Mouse (Mus musculus) liver, embryonic 13.5 days (tissue): ENCODE measurements around the gene AC124502.3. TPM values are rescaled to one million over a fixed set of nuclear protein-coding genes. Genes with fewer than 3 reads are reported as not detected.

Source experiments
- ATAC-seq: fragments of 200-750 bp; cut with Nextera tagmentation; 2 replicates; pipeline ENCODE4 v1.8.0; 2017; ENCODE audit warnings: low read depth, mild to moderate bottlenecking, moderate number of reproducible peaks, moderate library complexity
- DNase-seq: peaks from one replicate; pipeline ENCODE4 v3.0.0; 2022
- H3K27ac ChIP-seq: fragments of 300-500 bp; sonication (generic); 2 replicates; pipeline ENCODE4 v1.5.1; 2015; ENCODE audit warnings: moderate library complexity, mild to moderate bottlenecking, inconsistent platforms
- H3K27me3 ChIP-seq: fragments of 300-500 bp; sonication (generic); 2 replicates; pipeline ENCODE4 v1.6.1; 2015; ENCODE audit warnings: mild to moderate bottlenecking, inconsistent platforms
- H3K36me3 ChIP-seq: fragments of 300-500 bp; sonication (generic); 2 replicates; pipeline ENCODE4 v1.6.1; 2015; ENCODE audit warnings: mild to moderate bottlenecking, inconsistent platforms
- H3K4me1 ChIP-seq: fragments of 300-500 bp; sonication (generic); replicated peaks from 2 replicates; pipeline ENCODE4 v1.6.1; 2015; ENCODE audit warnings: inconsistent platforms
- H3K4me2 ChIP-seq: fragments of 300-500 bp; sonication (generic); 2 replicates; pipeline ENCODE4 v1.6.1; 2015; ENCODE audit warnings: inconsistent platforms, mild to moderate bottlenecking, moderate library complexity
- H3K4me3 ChIP-seq: fragments of 300-500 bp; sonication (generic); replicated peaks from 2 replicates; pipeline ENCODE4 v1.5.1; 2015; ENCODE audit warnings: mild to moderate bottlenecking, inconsistent platforms
- H3K9ac ChIP-seq: fragments of 300-500 bp; sonication (generic); 2 replicates; pipeline ENCODE4 v1.6.1; 2015; ENCODE audit warnings: mild to moderate bottlenecking, inconsistent platforms
- H3K9me3 ChIP-seq: fragments of 300-500 bp; sonication (generic); replicated peaks from 2 replicates; pipeline ENCODE4 v1.6.1; 2016; ENCODE audit warnings: inconsistent platforms
- WGBS: fragments of 180-500 bp; shearing (Covaris S2); methylation state at CpG from one replicate; pipeline ENCODE4 v1.1.7; 2015; ENCODE audit not compliant: insufficient replicate concordance; 5-methylcytosine and 5-hydroxymethylcytosine counted together
- polyA plus RNA-seq: library from polyadenylated mRNA; unstranded; fragments of >200 nt; fragmentation: Nextera tagmentation; extraction: Ambion mirVana; gene quantifications from 2 replicates; pipeline ENCODE4 v1.2.1, GENCODE M21; 2015

The AC124502.3 gene
- polyA plus RNA-seq, 1 experiment from 2014 or later, result 0.70 TPM

- WGBS, result 13% methylated on average over 17 of the region's 17 CpGs
- peak overlapping the region; percentile 27; the same call in 1 of the 2 replicates for H3K4me2 ChIP-seq
- DNase-seq, result no peak
- ATAC-seq, result no peak
- peaks cover 36% of the 10 kb centered on the region for H3K36me3 ChIP-seq
- H3K4me1 ChIP-seq, result peaks cover 9% of the 10 kb centered on the region
- H3K9me3 ChIP-seq, result no peaks in the 10 kb centered on the region
- no peak overlapping the region for H3K9ac ChIP-seq
- peaks cover 53% of the 10 kb centered on the region for H3K27me3 ChIP-seq
- no peak overlapping the region for H3K27ac ChIP-seq
- H3K4me3 ChIP-seq, result peak overlapping the region; percentile 20
These were observed 12.3 kb downstream of the AC124502.3 start for GRCm38 (mm10) chr19:5051031-5051430.

DNA sequence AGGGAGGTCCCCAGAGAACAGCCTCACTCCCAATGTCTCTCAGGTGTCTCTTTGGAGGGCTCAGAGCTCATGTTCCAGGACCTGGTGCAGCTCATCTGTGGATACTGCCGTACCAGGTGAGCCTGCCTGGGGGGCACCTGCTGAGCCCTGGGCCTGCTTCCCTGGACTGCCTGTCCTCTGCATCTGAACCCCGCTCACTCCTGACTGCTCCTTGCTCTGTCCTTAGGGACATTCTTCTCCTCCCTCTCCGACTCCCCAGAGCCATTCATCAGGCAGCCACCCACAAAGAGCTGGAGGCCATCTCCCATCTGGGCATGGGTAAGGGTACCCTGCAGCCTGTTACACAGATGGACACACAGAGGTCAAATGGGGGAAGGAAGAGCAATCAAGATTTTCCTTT lies 12.8 kb downstream of the AC124502.3 start:
- ATAC-seq (no peak), DNase-seq (no peak)
- H3K9me3 ChIP-seq, result no peaks in the 10 kb centered on the region
- peak overlapping the region; percentile 27; the same call in 1 of the 2 replicates for H3K4me2 ChIP-seq
- H3K4me1 ChIP-seq, result peaks cover 12% of the 10 kb centered on the region
- no peak overlapping the region for H3K27ac ChIP-seq
- H3K27me3 ChIP-seq, result peaks cover 53% of the 10 kb centered on the region
- peaks cover 31% of the 10 kb centered on the region for H3K36me3 ChIP-seq
- H3K4me3 ChIP-seq, result no peak overlapping the region
- WGBS, result 54% methylated on average over 3 of the region's 3 CpGs
- H3K9ac ChIP-seq, result no peak overlapping the region

DNA sequence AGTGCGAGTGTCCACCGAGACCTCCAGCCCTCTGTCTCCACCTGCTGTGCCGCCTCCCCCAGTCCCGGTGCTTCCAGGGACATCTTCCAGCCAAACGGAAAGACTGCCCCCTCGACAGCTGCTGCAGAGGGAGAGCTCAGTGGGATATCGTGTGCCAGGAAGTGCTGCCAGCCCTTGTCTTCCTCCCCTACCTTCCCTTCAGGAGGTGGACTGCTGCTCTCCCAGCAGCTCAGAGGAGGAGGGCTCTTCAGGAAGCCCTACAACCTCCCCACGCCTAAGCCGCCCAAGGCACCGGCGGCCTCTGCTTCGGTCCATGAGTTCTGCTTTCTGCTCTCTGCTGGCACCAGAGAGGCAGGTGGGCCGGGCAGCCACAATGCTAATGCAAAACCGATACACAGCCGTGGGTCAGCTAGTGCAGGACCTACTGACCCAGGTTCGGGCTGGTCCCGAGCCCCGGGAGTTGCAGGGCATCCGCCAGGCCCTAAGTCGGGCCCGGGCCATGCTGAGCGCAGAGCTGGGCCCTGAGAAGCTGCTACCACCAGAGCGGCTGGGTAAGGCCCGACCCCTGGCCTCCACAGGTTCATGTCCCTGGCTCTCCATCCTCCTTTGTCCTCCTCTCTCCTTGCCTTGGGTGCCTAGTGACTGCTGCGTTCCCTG lies 13.6 kb downstream of the AC124502.3 start:
- 38% methylated on average over 25 of the region's 25 CpGs for WGBS
- peaks cover 18% of the 10 kb centered on the region for H3K4me1 ChIP-seq
- H3K9me3 ChIP-seq, result no peaks in the 10 kb centered on the region
- H3K36me3 ChIP-seq, result peaks cover 23% of the 10 kb centered on the region
- ATAC-seq (no peak), DNase-seq (no peak)
- no peak overlapping the region for H3K4me2 ChIP-seq
- H3K27me3 ChIP-seq, result peaks cover 53% of the 10 kb centered on the region
- no peak overlapping the region for H3K4me3 ChIP-seq
- H3K27ac ChIP-seq, result no peak overlapping the region
- H3K9ac ChIP-seq, result no peak overlapping the region

DNA sequence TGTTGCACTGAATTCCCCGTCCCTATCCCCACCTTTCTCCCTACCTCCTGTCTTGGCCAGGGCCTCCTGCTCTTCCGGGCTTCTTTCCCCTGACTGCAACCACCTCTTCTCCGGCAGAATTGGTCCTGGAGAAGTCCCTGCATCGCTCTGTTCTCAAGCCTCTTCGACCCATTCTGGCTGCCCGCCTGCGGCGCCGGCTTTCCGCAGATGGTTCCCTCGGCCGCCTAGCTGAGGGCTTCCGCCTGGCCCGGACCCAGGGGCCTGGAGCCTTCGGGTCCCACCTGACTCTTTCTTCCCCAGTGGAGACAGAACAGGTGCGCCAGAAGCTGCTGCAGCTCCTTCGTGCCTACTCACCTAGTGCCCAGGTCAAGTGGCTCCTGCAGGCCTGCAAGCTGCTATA lies 14.2 kb downstream of the AC124502.3 start:
- Histone ChIP-seq H3K9ac (no peak overlapping the region), H3K4me2 (no peak overlapping the region), H3K4me3 (no peak overlapping the region), H3K27me3 (peaks cover 53% of the 10 kb centered on the region), H3K4me1 (peaks cover 23% of the 10 kb centered on the region), H3K36me3 (peaks cover 18% of the 10 kb centered on the region), H3K27ac (no peak overlapping the region), H3K9me3 (no peaks in the 10 kb centered on the region)
- DNase-seq (no peak), ATAC-seq (no peak)
- WGBS, result 71% methylated on average over 17 of the region's 17 CpGs

DNA sequence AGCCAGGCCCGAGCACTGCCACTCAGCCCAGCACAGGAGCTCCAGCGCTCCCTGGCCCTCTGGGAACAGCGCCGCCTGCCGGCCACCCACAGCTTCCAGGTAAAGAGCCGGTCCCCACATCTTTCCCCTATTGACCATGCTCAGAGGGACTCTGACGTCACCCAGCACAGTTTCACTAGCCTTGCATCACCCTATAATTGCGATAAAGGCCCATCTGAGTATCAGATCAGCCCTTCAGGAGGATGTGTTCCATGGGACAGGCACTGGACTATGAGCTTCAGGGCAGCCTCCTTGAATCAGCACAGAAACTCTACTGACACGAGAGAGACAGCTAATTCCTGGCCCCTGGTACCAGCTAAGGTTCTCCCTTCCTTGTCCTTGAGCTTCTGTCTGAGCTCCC lies 15.2 kb downstream of the AC124502.3 start:
- H3K27me3 ChIP-seq, result peaks cover 53% of the 10 kb centered on the region
- WGBS, result 29% methylated on average over 9 of the region's 9 CpGs
- no peak overlapping the region for H3K27ac ChIP-seq
- peaks cover 33% of the 10 kb centered on the region for H3K4me1 ChIP-seq
- H3K9me3 ChIP-seq, result no peaks in the 10 kb centered on the region
- H3K36me3 ChIP-seq, result peaks cover 7% of the 10 kb centered on the region
- H3K9ac ChIP-seq, result no peak overlapping the region
- 0 out of 2 replicates have a peak, but pooled peaks have one; percentile 22 for ATAC-seq
- no peak overlapping the region for H3K4me2 ChIP-seq
- no peak overlapping the region for H3K4me3 ChIP-seq
- peak; percentile 52 for DNase-seq

DNA sequence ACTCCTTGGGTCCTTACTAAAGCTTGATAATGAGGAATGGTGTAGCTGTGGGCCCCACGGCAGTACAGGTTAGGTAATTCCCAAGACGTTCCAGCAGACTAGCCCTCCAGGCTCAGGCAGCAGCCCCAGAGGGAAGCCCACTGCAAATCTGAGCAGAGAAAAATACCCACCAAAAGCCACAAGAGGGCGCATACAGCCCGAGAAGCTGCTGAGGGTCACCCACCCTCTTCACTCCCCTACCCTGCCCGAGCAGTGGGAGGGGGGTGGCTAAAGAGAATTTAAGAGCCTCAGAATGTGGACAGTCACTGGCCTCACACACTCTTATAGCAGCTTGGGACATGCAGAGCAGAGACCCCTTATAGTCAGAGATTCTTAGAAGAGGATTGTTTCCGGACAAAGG lies 17.6 kb downstream of the AC124502.3 start:
- H3K36me3 ChIP-seq, result no peaks in the 10 kb centered on the region
- 13% methylated on average over 6 of the region's 6 CpGs for WGBS
- H3K4me1 ChIP-seq, result peaks cover 48% of the 10 kb centered on the region
- no peak for DNase-seq
- peaks cover 43% of the 10 kb centered on the region for H3K27me3 ChIP-seq
- H3K9ac ChIP-seq, result no peak overlapping the region
- ATAC-seq, result no peak
- no peak overlapping the region for H3K4me3 ChIP-seq
- H3K4me2 ChIP-seq, result no peak overlapping the region
- H3K9me3 ChIP-seq, result no peaks in the 10 kb centered on the region
- no peak overlapping the region for H3K27ac ChIP-seq

DNA sequence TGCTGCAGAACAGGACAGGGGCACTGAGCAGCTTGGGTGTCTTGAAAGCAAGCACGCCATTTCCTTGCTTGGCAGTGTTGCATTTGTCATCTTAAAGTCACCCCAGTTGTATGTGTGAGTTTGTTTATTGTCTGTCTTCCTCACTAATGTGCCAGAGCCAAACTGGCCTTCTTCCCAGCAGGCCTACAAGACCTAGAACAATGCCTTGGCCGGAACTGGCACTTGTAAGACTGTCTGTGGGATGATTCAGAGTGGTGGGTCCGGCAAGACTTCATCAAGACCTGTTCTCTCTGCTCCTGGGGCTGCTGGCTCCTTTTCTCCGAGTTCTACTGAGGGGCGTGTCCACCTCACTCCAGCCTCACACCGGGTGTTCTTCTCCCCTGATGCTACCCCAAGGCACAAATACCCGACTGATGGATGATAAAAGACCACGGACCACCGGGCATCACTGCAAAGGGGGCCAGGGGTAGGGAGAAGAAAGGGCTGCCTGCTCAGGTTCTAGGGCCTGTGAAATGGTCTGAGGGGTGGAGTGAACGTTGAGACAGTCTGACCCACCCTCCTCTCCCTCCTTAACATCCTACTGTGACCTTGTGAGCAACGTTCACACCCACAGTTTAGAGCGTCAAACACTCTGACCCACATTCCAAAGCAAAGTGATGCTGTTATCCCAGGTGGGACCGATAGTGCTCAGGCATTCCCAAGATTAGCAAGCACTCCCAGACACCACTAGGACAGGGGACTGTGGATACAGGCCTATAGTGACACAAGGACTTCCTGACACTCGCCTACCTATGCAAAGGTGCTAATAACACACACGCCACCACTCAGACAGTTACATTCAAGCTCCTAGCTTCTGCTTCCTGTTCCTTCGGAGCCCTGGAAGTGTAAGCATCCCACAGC lies 19.4 kb downstream of the AC124502.3 start:
- peaks cover 24% of the 10 kb centered on the region for H3K27me3 ChIP-seq
- no peak overlapping the region for H3K9ac ChIP-seq
- no peak for DNase-seq
- no peak for ATAC-seq
- no peaks in the 10 kb centered on the region for H3K36me3 ChIP-seq
- WGBS, result 27% methylated on average over 16 of the region's 16 CpGs
- no peaks in the 10 kb centered on the region for H3K9me3 ChIP-seq
- peaks cover 50% of the 10 kb centered on the region for H3K4me1 ChIP-seq
- H3K4me2 ChIP-seq, result no peak overlapping the region
- H3K4me3 ChIP-seq, result no peak overlapping the region
- H3K27ac ChIP-seq, result 0 out of 2 replicates have a peak overlapping the region, but pooled peaks have one; percentile 12

GRCm38 (mm10) chr19:5058801-5059771 lies 20.4 kb downstream of the AC124502.3 start:
- peaks cover 50% of the 10 kb centered on the region for H3K4me1 ChIP-seq

DNA sequence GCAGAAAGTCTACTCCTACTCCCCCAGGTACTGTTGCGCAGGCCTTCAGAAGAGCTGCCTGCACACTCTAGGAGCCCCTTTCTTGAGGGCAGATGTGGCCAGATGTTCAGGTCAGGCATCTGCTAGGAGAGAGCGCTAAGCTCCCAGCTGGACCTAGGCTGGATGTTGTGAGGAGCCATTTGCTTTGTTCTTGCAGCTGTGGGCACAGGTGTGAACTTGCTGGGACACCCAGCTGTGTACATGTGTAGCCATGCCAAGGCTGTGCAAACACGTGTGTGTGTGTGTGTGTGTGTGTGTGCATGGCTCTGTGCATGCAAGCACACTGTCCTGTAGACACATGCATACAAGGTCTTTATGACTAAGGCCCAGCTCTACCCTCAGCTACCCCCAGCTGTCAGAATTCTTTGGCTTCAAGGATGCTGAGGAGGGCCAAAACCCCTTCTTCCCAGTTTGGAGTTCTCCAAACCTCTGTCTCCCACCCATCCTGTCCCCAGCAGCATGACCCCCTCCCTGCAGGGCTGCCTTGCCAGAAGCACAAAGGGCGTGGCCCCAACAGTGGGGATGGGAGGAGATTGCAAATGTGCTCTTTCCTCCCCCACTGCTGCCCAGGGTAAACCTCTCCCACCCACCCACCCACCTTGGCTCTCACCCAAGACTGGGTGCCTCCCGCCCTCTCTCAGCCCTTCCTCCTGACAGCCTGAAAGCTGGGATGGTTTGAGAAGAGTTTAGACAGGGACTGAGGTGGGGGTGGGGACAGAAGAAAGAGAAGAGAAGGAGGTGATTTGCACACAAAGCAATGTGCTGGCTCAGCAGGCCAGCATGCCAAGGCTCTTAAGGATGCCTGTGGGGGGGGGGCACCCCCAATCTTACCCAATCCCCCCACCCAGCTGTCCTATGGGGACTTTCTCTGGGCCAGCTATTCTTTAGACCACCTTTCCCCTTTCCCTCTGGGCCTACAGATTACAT lies 22.0 kb downstream of the AC124502.3 start:
- peaks cover 4% of the 10 kb centered on the region for H3K27me3 ChIP-seq
- no peak overlapping the region; the same call in 1 of the 2 replicates for H3K9ac ChIP-seq
- WGBS, result 37% methylated on average over 5 of the region's 5 CpGs
- no peak overlapping the region for H3K4me2 ChIP-seq
- DNase-seq (no peak), ATAC-seq (no peak)
- no peak overlapping the region for H3K27ac ChIP-seq
- no peak overlapping the region for H3K4me3 ChIP-seq
- H3K9me3 ChIP-seq, result no peaks in the 10 kb centered on the region
- H3K4me1 ChIP-seq, result peaks cover 59% of the 10 kb centered on the region
- H3K36me3 ChIP-seq, result no peaks in the 10 kb centered on the region

More at GRCm38 (mm10) chr19:5058801-5059771, 20.4 kb downstream of the AC124502.3 start:
- H3K4me2 ChIP-seq, result no peak overlapping the region
- ATAC-seq (peak; percentile 57), DNase-seq (no peak)
- peak overlapping the region; percentile 29; the same call in 1 of the 2 replicates for H3K27ac ChIP-seq
- no peak overlapping the region for H3K9ac ChIP-seq
- peaks cover 16% of the 10 kb centered on the region for H3K27me3 ChIP-seq
- WGBS, result 16% methylated on average over 10 of the region's 10 CpGs
- H3K4me3 ChIP-seq, result no peak overlapping the region
- no peaks in the 10 kb centered on the region for H3K9me3 ChIP-seq
- no peaks in the 10 kb centered on the region for H3K36me3 ChIP-seq

GRCm38 (mm10) chr19:5062041-5062440 lies 23.4 kb downstream of the AC124502.3 start:
- Histone ChIP-seq H3K4me2 (no peak overlapping the region), H3K27ac (no peak overlapping the region), H3K4me1 (peaks cover 57% of the 10 kb centered on the region), H3K27me3 (peaks cover 5% of the 10 kb centered on the region), H3K9ac (no peak overlapping the region), H3K9me3 (no peaks in the 10 kb centered on the region), H3K36me3 (no peaks in the 10 kb centered on the region), H3K4me3 (no peak overlapping the region)
- ATAC-seq (no peak), DNase-seq (no peak)
- WGBS, result 56% methylated on average over 5 of the region's 5 CpGs
